Mouse (Mus musculus) intestine, embryonic 15.5 days (tissue): ENCODE results near the gene Awat2. TPM values are rescaled to one million over a fixed set of nuclear protein-coding genes. Genes with fewer than 3 reads are reported as not detected.

ENCODE experiments used
- ATAC-seq: fragments of 200-750 bp; cut with Nextera tagmentation; 2 replicates; pipeline ENCODE4 v1.8.0; 2017; ENCODE audit warnings: moderate TSS enrichment, moderate library complexity
- H3K27ac ChIP-seq: fragments of 300-500 bp; sonication (generic); 2 replicates; pipeline ENCODE4 v1.5.1; 2015; ENCODE audit warnings: mild to moderate bottlenecking, inconsistent platforms
- H3K27me3 ChIP-seq: fragments of 300-500 bp; sonication (generic); replicated peaks from 2 replicates; pipeline ENCODE4 v1.6.1; 2015; ENCODE audit warnings: inconsistent platforms
- H3K36me3 ChIP-seq: fragments of 300-500 bp; sonication (generic); 2 replicates; pipeline ENCODE4 v1.6.1; 2015; ENCODE audit warnings: inconsistent platforms
- H3K4me1 ChIP-seq: fragments of 300-500 bp; sonication (generic); replicated peaks from 2 replicates; pipeline ENCODE4 v1.6.1; 2015; ENCODE audit warnings: inconsistent platforms
- H3K4me2 ChIP-seq: fragments of 300-500 bp; sonication (generic); replicated peaks from 2 replicates; pipeline ENCODE4 v1.6.1; 2015; ENCODE audit warnings: mild to moderate bottlenecking, inconsistent platforms
- H3K4me3 ChIP-seq: fragments of 300-500 bp; sonication (generic); replicated peaks from 2 replicates; pipeline ENCODE4 v1.5.1; 2015; ENCODE audit warnings: inconsistent platforms
- H3K9ac ChIP-seq: fragments of 300-500 bp; sonication (generic); 2 replicates; pipeline ENCODE4 v1.6.1; 2015; ENCODE audit warnings: inconsistent platforms
- H3K9me3 ChIP-seq: fragments of 300-500 bp; sonication (generic); 2 replicates; pipeline ENCODE4 v1.6.1; 2016; ENCODE audit warnings: inconsistent platforms
- WGBS: fragments of 180-500 bp; shearing (Covaris S2); methylation state at CpG from one replicate; pipeline ENCODE4 v1.1.7; 2015; 5-methylcytosine and 5-hydroxymethylcytosine counted together
- microRNA counts: library from miRNA; unstranded; fragments of <30 nt; microRNA quantifications from one replicate; lab custom pipeline; 2016
- polyA plus RNA-seq: library from polyadenylated mRNA; unstranded; fragments of >200 nt; fragmentation: Nextera tagmentation; extraction: Ambion mirVana; gene quantifications from 2 replicates; pipeline ENCODE4 v1.2.1, GENCODE M21; 2015

Awat2 gene
- polyA plus RNA-seq, 1 experiment from 2014 or later = 0.52 TPM

- H3K27me3 ChIP-seq = 0 out of 2 replicates have a peak, but pooled peaks cover 6% of the 10 kb centered on the region
Measured at GRCm38 (mm10) chrX:100394223-100394861, 48.2 kb downstream of the Awat2 start.

GRCm38 (mm10) chrX:100392304-100392703, 50.2 kb downstream of the Awat2 start:
- no peak for ATAC-seq
- Histone ChIP-seq H3K9me3 (no peaks in the 10 kb centered on the region), H3K4me1 (no peaks in the 10 kb centered on the region), H3K27ac (no peak overlapping the region), H3K36me3 (no peaks in the 10 kb centered on the region), H3K9ac (no peak overlapping the region), H3K4me2 (no peak overlapping the region), H3K27me3 (0 out of 2 replicates have a peak, but pooled peaks cover 6% of the 10 kb centered on the region), H3K4me3 (no peak overlapping the region)
- 38% methylated on average over 6 of the region's 6 CpGs for WGBS

More at GRCm38 (mm10) chrX:100394223-100394861, 48.2 kb downstream of the Awat2 start:
- Histone ChIP-seq H3K9ac (no peak overlapping the region), H3K4me1 (no peaks in the 10 kb centered on the region), H3K4me2 (no peak overlapping the region), H3K27ac (no peak overlapping the region), H3K4me3 (no peak overlapping the region), H3K36me3 (no peaks in the 10 kb centered on the region), H3K9me3 (no peaks in the 10 kb centered on the region)
- no peak for ATAC-seq
- 67% methylated on average over 7 of the region's 7 CpGs for WGBS

- H3K9ac ChIP-seq = no peak overlapping the region
- ATAC-seq = no peak
Measured at GRCm38 (mm10) chrX:100389887-100390286, 52.6 kb downstream of the Awat2 start.

GRCm38 (mm10) chrX:100356974-100357373, 85.5 kb downstream of the Awat2 start:
- 58% methylated on average over 2 of the region's 2 CpGs for WGBS
- no peak for ATAC-seq
- Histone ChIP-seq H3K9ac (no peak overlapping the region), H3K27me3 (no peaks in the 10 kb centered on the region), H3K36me3 (no peaks in the 10 kb centered on the region), H3K27ac (no peak overlapping the region), H3K9me3 (no peaks in the 10 kb centered on the region), H3K4me2 (no peak overlapping the region), H3K4me1 (no peaks in the 10 kb centered on the region), H3K4me3 (no peak overlapping the region)

More at GRCm38 (mm10) chrX:100389887-100390286, 52.6 kb downstream of the Awat2 start:
- no peaks in the 10 kb centered on the region for H3K9me3 ChIP-seq
- 0 out of 2 replicates have a peak, but pooled peaks cover 6% of the 10 kb centered on the region for H3K27me3 ChIP-seq
- 78% methylated on average over 1 of the region's 1 CpGs for WGBS
- no peaks in the 10 kb centered on the region for H3K4me1 ChIP-seq
- H3K36me3 ChIP-seq = no peaks in the 10 kb centered on the region
- no peak overlapping the region for H3K4me3 ChIP-seq
- H3K4me2 ChIP-seq = no peak overlapping the region
- no peak overlapping the region for H3K27ac ChIP-seq

MicroRNAs within 50 kb of the gene (microRNA counts, 519-probe panel; counts per million panel counts)
- 2,727 counts per million, percentile 71 among the panel's probes with 10 or more counts for microRNA mmu-miR-676 (lab: Ali Mortazavi, UCI)

Other genes with a start within 250 kb of the Awat2 start
- gene Otud6a, start 13.7 kb downstream of the Awat2 start, polyA plus RNA-seq = not detected in 2 replicates
- gene Igbp1, start 51.6 kb upstream of the Awat2 start, polyA plus RNA-seq = 36.8 and 37.1 TPM in 2 replicates
- gene Dgat2l6, start 82.1 kb upstream of the Awat2 start, polyA plus RNA-seq = not detected in 2 replicates
- not detected in 2 replicates for gene Awat1, start 129.5 kb upstream of the Awat2 start, polyA plus RNA-seq
- 0.16 and 0.24 TPM in 2 replicates for gene P2ry4, start 152.2 kb upstream of the Awat2 start, polyA plus RNA-seq
- not detected in 2 replicates for gene Arr3, start 162.8 kb upstream of the Awat2 start, polyA plus RNA-seq
- 21.5 and 22.4 TPM in 2 replicates for gene Kif4, start 183.0 kb upstream of the Awat2 start, polyA plus RNA-seq
- gene Pdzd11, start 183.9 kb upstream of the Awat2 start, polyA plus RNA-seq = 77.3 and 79.7 TPM in 2 replicates